Mouse (Mus musculus): Measurements from ENCODE around the gene Gm49387.

DNA sequence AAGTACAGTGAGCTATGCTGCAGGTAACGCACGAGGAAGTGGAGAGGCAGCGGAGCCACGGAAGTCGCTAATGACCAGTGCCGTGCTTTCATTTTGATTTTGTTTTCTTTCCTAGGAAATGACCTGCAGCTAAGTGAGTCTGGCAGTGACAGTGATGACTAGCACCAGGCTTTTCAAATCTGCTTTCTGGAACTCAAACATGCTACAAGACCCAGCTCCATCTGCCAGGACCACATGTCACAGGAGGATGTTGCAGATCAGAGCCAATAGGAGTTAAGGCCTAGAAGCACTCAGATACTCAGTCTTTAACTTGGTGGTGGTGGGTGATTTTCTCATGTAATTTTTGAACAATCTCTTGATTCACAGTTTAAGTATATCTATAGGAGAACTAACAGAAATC is 134.2 kb downstream of the Gm49387 start:
- no peak for TF ChIP-seq CTCF (IDR thresholded peaks at IDR 0.05; ENCODE audit: borderline replicate concordance, insufficient read depth, low read length)
- TF ChIP-seq POLR2A (IDR thresholded peaks at IDR 0.05; ENCODE audit: low read depth, low read length), result no peak
